ENCODE assay signal across 21 mouse cellular contexts in genomic region chr11:93373697-93374354, GRCm38 (mm10).
DNase-seq lines count a peak whose midpoint lies in the region; ATAC-seq and TF ChIP-seq lines count a peak whose summit lies in the region.
"Had no signal": no experiment of that assay in that cellular context is flagged by ENCODE, and none has a peak within 500 bp of the region (broad histone marks: within the 10 kb centered on the region; RNA-seq: fewer than 3 reads in every experiment).

No protein-coding gene starts in this region.

- H3K9me3 ChIP-seq in limb, embryonic 12.5 days: no peaks in the 10 kb centered on the region
- no peaks in the 10 kb centered on the region for H3K9me3 ChIP-seq in limb, embryonic 10.5 days (replicated peaks)
- H3K9me3 ChIP-seq in limb, embryonic 13.5 days: no peaks in the 10 kb centered on the region
- H3K9me3 ChIP-seq: embryonic facial prominence, embryonic 10.5 days; forebrain, embryonic 15.5 days; heart, embryonic 13.5 days; hindbrain, embryonic 15.5 days had no signal

- no peak overlapping the region for H3K9ac ChIP-seq in limb, embryonic 12.5 days (replicated peaks)
- H3K9ac ChIP-seq in limb, embryonic 13.5 days: no peak overlapping the region
- H3K9ac ChIP-seq: forebrain, embryonic 15.5 days; heart, embryonic 13.5 days; hindbrain, embryonic 15.5 days had no signal

- ATAC-seq in limb, embryonic 12.5 days (ENCODE audit: insufficient number of reproducible peaks, insufficient read depth, low FRiP score, low TSS enrichment, low read depth): peak; percentile 59; the same call in 1 of the 2 replicates
- ATAC-seq in limb, embryonic 13.5 days (ENCODE audit: low FRiP score, low read depth): peak; percentile 77
- no peak for ATAC-seq in granulocyte monocyte progenitor cell, adult 5-6 weeks (replicated peaks; ENCODE audit: poor library complexity, severe bottlenecking)
- ATAC-seq: forebrain, embryonic 15.5 days; intestine, embryonic 16.5 days had no signal

- TF ChIP-seq CTCF in cortical plate, adult 2 months (IDR thresholded peaks at IDR 0.05; ENCODE audit: extremely low read depth, insufficient read depth, low read length): no peak

- no peak for TF ChIP-seq POLR2A in cortical plate, adult 2 months (IDR thresholded peaks at IDR 0.05; ENCODE audit: extremely low read depth, insufficient read depth, low read length)

- no peak overlapping the region for H3K27ac ChIP-seq in limb, embryonic 12.5 days
- H3K27ac ChIP-seq in limb, embryonic 10.5 days: no peak overlapping the region
- H3K27ac ChIP-seq in cortical plate, adult 2 months (ENCODE audit: insufficient read depth, low read length): peak overlapping the region; percentile 17; the same call in 1 of the 2 replicates
- no peak overlapping the region for H3K27ac ChIP-seq in limb, embryonic 13.5 days
- H3K27ac ChIP-seq: embryonic facial prominence, embryonic 10.5 days; forebrain, embryonic 15.5 days; heart, embryonic 13.5 days; hindbrain, embryonic 15.5 days had no signal

- no peak overlapping the region for H3K4me3 ChIP-seq in limb, embryonic 12.5 days (replicated peaks)
- no peak overlapping the region for H3K4me3 ChIP-seq in limb, embryonic 10.5 days
- no peak overlapping the region for H3K4me3 ChIP-seq in cortical plate, adult 2 months (ENCODE audit: insufficient read depth, low read length)
- H3K4me3 ChIP-seq in limb, embryonic 13.5 days: no peak overlapping the region
- H3K4me3 ChIP-seq: embryonic facial prominence, embryonic 10.5 days; erythroblast, embryonic 14.5 days; forebrain, embryonic 15.5 days; heart, embryonic 13.5 days; hindbrain, embryonic 15.5 days had no signal

- no peaks in the 10 kb centered on the region for H3K27me3 ChIP-seq in limb, embryonic 12.5 days
- H3K27me3 ChIP-seq in limb, embryonic 10.5 days (ENCODE audit: low read depth, poor library complexity, severe bottlenecking): no peaks in the 10 kb centered on the region
- H3K27me3 ChIP-seq in limb, embryonic 13.5 days: no peaks in the 10 kb centered on the region
- H3K27me3 ChIP-seq: forebrain, embryonic 15.5 days; heart, embryonic 13.5 days; hindbrain, embryonic 15.5 days had no signal

- H3K4me1 ChIP-seq in limb, embryonic 12.5 days (replicated peaks): peaks cover 5% of the 10 kb centered on the region; the same call in 1 of the 2 replicates
- H3K4me1 ChIP-seq in limb, embryonic 10.5 days: no peaks in the 10 kb centered on the region
- H3K4me1 ChIP-seq in cortical plate, adult 2 months (ENCODE audit: control insufficient read depth, insufficient read depth, low read length): peaks cover 2% of the 10 kb centered on the region; the same call in 1 of the 2 replicates
- peaks cover 11% of the 10 kb centered on the region; the same call in 1 of the 2 replicates for H3K4me1 ChIP-seq in limb, embryonic 13.5 days
- H3K4me1 ChIP-seq: embryonic facial prominence, embryonic 10.5 days; forebrain, embryonic 15.5 days; heart, embryonic 13.5 days; hindbrain, embryonic 15.5 days had no signal

- H3K4me2 ChIP-seq in limb, embryonic 12.5 days: no peak overlapping the region
- H3K4me2 ChIP-seq in limb, embryonic 13.5 days (replicated peaks): peak overlapping the region; percentile 9; the same call in 1 of the 2 replicates
- H3K4me2 ChIP-seq: forebrain, embryonic 15.5 days; heart, embryonic 13.5 days; hindbrain, embryonic 15.5 days had no signal

- DNase-seq in limb, embryonic 10.5 days (ENCODE audit: low spot score): no peak
- peak; percentile 78 for DNase-seq in Muller cell, postnatal 12 days (ENCODE audit: inconsistent ontology term)
- no peak for DNase-seq in cerebellum, postnatal 10 days
- no peak for DNase-seq in lung, postnatal 14 days
- DNase-seq: adrenal gland, postnatal 36 days; cerebellum, adult 11 months; cerebellum, adult 8-10 months; cerebellum, postnatal 36 days; gastrocnemius, postnatal 25 days; heart, adult 11 months; heart, postnatal 36 days had no signal

- 60% methylated on average over 4 of the region's 4 CpGs for WGBS in limb, embryonic 12.5 days
- 85% methylated on average over 4 of the region's 4 CpGs for WGBS in limb, embryonic 10.5 days
- WGBS in limb, embryonic 13.5 days: 53% methylated on average over 4 of the region's 4 CpGs

- H3K36me3 ChIP-seq in limb, embryonic 12.5 days: no peaks in the 10 kb centered on the region
- no peaks in the 10 kb centered on the region for H3K36me3 ChIP-seq in limb, embryonic 10.5 days
- H3K36me3 ChIP-seq in limb, embryonic 13.5 days: no peaks in the 10 kb centered on the region
- H3K36me3 ChIP-seq: embryonic facial prominence, embryonic 10.5 days; forebrain, embryonic 15.5 days; heart, embryonic 13.5 days; hindbrain, embryonic 15.5 days had no signal
